Mouse (Mus musculus): ENCODE measurements around the gene Tmem39a. TPM values are rescaled to one million over a fixed set of nuclear protein-coding genes. Genes with fewer than 3 reads are reported as not detected.

The Tmem39a gene
- total RNA-seq, 2 experiments from 2014 or later = 47.4 to 56.4 TPM

GRCm38 (mm10) chr16:38587163-38587562 lies 28.7 kb downstream of the Tmem39a start:
- no peak for DNase-seq (ENCODE audit: low spot score in 2 of 2)

DNA sequence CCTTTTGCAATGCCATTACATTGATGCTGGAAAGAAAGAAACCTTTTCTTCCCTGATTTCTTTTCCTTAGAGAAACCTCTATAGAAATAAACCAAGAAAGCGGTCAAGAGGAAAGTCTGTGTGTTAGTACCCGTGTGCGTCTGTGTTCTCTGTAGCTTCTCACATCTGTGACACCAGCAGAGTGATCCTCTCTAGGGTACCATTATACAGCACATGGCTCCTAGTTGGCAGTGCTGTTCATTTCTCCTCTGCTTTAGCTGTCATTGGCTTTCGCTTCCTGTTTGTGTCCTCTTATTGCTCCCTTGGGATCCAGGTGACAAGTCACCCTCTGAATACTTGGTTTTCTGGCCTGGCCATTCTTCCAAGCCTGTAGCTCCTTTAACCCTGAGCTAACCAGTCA lies 29.1 kb downstream of the Tmem39a start:
- no peak for DNase-seq (ENCODE audit: low spot score in 2 of 2)

- no peak for DNase-seq (ENCODE audit: low spot score in 2 of 2)
Measured at GRCm38 (mm10) chr16:38591506-38591905, 33.0 kb downstream of the Tmem39a start.

- DNase-seq (ENCODE audit: low spot score in 2 of 2) = no peak
Measured at GRCm38 (mm10) chr16:38592026-38592678, 33.7 kb downstream of the Tmem39a start.

DNA sequence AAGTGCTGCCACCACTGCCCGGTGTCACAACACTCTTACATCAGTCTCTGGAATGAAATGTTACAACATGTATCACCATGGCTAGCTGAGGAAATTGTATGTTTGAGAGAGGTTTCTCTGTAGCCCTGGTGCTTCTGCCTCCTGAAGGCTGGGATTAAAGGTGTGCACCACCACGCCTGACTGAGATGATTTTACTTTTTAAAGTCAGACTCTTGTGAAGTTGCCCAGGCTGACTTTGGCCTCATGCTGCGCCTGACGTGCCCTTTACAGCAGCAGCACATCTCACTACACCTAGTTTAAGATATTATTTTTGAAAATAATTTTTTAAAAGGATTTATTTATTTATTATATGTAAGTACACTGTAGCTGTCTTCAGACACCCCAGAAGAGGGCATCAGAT lies 34.4 kb downstream of the Tmem39a start:
- no peak for DNase-seq (ENCODE audit: low spot score in 2 of 2)

- DNase-seq (ENCODE audit: low spot score in 2 of 2) = no peak
Measured at GRCm38 (mm10) chr16:38594435-38594834, 35.9 kb downstream of the Tmem39a start.

GRCm38 (mm10) chr16:38596099-38596498 lies 37.6 kb downstream of the Tmem39a start:
- no peak for DNase-seq (ENCODE audit: low spot score in 2 of 2)

DNA sequence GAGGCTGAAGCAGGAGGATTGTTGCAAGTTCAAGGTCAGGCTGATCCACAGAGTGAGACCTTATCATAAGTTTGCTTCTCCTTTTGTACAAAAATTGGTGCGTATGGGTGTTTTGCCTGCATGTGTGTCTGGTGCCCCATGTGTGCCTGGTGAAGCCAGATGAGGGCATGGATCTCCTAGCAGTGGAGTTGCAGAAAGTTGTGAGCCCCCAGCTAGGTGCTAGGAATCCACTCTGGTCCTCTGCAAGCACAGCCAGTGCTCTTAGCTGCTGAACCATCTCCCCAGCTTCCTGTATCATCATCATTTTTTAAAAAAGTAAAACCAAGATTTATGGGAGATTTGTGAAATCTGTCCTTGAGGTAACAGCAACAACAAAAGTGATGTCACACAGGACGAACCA lies 38.2 kb downstream of the Tmem39a start:
- DNase-seq (ENCODE audit: low spot score in 2 of 2) = no peak

GRCm38 (mm10) chr16:38598986-38599680 lies 40.6 kb downstream of the Tmem39a start:
- no peak for DNase-seq (ENCODE audit: low spot score in 2 of 2)

DNA sequence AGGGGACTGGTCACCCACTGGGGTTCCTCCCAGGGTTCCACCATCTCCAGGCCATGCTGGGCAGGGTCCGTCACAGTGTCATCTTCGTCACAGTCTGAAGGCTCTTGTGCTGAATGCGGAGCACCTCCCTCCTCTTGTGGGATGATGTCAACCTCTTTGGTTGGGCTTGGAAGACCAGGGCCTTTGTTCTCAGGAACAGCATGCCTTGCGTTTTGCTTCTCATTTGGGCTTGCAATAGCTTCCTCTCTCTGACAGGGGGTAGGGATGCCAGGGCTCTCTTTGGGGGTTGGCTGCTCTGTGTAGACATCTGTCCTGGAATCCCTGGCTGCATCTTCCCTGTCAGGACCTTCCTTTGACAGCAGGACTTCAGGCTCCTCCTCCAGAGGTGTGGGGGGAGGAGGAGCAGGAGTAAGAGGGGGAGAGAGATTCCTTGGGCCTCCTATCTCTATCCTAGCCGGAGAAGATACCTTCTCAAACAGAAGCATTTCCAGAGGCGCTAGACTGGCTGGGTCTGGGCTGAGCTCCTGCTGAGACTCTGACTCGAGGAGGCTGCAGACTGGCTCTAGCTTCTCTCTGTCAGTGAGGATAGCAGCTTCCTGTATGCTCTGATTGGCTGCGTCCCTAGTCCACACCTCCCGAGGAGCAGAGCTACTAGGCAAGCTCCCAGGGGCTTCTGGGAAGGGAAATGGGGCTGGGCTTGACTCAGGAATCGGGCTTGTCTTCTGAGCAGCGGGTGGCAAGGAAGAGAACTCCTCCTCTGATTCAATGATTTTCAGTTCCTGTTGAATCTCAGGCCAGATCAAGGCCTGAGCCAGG lies 44.7 kb downstream of the Tmem39a start:
- DNase-seq (ENCODE audit: low spot score in 2 of 2) = peak in 1 of 2 experiments; percentile 30

- DNase-seq (ENCODE audit: low spot score in 2 of 2) = no peak
Measured at GRCm38 (mm10) chr16:38606509-38606908, 48.0 kb downstream of the Tmem39a start.

DNA sequence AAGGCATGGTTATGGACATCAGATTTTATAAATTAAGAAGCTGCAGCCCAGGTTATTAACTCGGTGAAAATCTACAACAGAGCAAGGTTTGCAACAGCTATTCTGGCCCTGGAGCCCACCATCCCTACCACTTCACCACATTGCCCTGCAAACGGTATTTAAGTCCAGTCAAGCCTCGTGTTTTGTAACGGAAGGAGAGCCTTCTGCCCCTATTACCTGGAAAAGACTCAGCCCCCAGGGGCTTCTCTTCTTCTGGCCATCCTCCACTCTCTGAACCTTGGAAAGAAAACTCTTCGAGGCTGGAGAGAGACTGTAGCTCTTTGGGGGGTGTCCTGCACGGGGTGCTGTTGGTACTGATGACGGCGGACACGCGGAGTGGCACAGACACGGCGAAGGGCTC lies 50.2 kb downstream of the Tmem39a start:
- no peak for DNase-seq (ENCODE audit: low spot score in 2 of 2)

DNA sequence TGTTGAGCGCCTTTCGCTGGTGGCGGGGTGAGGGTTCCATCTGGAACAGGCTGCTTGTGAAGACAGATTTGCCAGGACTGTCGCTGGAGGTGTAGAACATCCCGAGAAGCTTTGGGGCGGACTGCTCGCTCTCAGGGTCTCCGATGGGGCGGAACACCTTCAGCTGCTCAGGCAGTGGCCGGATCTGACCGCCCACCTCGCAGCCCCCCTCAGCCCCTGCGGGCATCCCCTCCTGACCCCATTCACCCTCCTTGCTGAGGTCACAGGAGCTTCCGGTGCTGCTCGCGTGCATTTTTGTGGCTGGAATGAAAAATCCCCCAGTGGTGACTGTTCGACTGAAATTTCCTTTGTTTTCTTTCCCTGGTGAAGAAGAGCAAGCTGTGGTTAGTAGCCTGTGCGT lies 50.6 kb downstream of the Tmem39a start:
- DNase-seq (ENCODE audit: low spot score in 2 of 2) = no peak

- DNase-seq (ENCODE audit: low spot score in 2 of 2) = peak in 1 of 2 experiments; percentile 35
Measured at GRCm38 (mm10) chr16:38612646-38613045, 54.1 kb downstream of the Tmem39a start.

GRCm38 (mm10) chr16:38613646-38614045 lies 55.1 kb downstream of the Tmem39a start:
- no peak for DNase-seq (ENCODE audit: low spot score in 2 of 2)

DNA sequence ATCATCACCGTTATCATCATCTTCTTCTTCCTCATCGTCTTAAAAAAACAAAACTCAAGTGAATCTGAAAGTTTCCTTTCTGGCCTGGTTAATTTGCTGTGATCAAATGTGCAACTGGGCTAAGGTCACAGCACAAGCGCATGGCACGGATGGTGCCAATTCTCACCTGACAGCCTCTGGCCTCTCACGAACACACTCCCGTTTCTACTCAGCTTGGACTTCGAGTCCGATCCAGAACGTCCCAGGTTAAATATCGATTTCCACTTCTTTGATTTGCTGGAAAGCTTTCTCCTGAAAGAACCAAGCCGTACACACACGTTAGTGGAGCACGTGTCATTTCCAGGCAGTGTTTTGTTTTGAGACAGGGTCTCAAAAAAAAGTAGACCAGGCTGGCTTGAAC lies 59.5 kb downstream of the Tmem39a start:
- DNase-seq (ENCODE audit: low spot score in 2 of 2) = no peak

- DNase-seq (ENCODE audit: low spot score in 2 of 2) = peak; percentile 72 to 80
Measured at GRCm38 (mm10) chr16:38619054-38619453, 60.6 kb downstream of the Tmem39a start.

- DNase-seq (ENCODE audit: low spot score in 2 of 2) = no peak
Measured at GRCm38 (mm10) chr16:38620696-38621450, 62.4 kb downstream of the Tmem39a start.

DNA sequence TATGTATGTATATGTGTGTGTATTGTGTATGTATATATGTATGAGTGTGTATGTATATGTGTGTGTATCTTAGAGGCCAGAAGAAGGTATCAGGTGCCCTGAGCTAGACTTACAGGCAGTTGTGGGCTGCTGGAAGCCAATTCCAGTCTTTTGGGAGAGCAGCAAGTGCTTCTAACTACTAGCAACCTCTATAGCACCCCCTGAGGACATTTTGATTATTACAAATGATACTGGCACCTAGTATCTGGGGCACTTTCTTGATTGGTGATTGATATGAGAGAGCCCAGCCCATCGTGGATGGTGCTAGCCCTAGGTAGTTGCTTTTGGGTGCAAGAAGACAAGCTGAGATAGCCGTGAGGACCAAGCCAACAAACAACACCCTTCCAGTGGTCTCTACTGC lies 63.8 kb downstream of the Tmem39a start:
- no peak for DNase-seq (ENCODE audit: low spot score in 2 of 2)

DNA sequence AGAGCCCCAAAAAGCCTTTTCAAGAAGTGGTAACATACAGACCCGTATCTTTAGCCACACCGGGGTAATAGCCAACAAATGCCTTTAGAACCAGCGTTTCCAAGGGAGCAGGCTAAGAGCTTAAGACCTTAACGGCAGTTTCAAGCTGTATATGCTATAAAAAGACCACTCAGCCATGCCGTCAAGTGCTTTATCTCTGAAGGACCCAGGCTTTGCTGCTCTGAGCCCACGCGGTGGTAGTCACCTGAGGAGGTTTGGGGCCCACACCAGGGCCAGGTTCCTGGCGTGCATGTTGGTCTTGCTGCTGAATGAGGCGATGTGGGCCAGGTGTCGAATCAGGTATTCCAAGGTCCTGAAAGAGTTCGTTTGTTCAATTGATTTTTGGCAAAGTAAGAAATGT lies 65.8 kb downstream of the Tmem39a start:
- DNase-seq (ENCODE audit: low spot score in 2 of 2) = no peak

DNA sequence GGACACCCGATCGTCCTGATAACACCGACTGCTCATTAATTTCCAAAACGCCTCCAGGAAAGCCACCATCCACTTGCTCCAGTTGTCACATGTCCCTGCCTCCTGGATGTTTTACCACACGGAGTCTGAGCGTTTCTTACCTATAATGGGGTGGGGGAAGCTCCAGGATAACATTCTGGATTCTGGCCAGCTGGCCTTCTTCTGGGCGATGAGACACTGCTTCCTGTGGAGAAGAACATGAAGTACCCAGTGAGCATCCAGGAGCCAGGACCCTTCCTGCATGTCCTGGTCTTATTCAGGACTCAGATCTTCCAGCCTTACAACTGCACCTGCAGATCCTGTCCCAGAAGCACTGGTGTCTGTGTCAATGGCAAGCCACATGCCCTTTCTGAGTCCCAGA lies 66.9 kb downstream of the Tmem39a start:
- DNase-seq (ENCODE audit: low spot score in 2 of 2) = no peak
